Mouse (Mus musculus) E14TG2a.4 (cell line): ENCODE results near the gene Tpk1.

Experiments used
- H3K27me3 ChIP-seq: 2 replicates; pipeline ENCODE4 v1.6.1; 2014; ENCODE audit warnings: low read length, control low read depth; ENCODE audit not compliant: insufficient read depth
- H3K36me3 ChIP-seq: 2 replicates; pipeline ENCODE4 v1.6.1; 2014; ENCODE audit warnings: low read length, control low read depth; ENCODE audit not compliant: insufficient read depth
- H3K4me1 ChIP-seq: replicated peaks from 2 replicates; pipeline ENCODE4 v1.6.1; 2014; ENCODE audit warnings: low read depth, low read length, control low read depth
- H3K4me3 ChIP-seq: replicated peaks from 2 replicates; pipeline ENCODE4 v1.5.1; 2014; ENCODE audit warnings: mild to moderate bottlenecking, low read length
- H3K9me3 ChIP-seq: 2 replicates; pipeline ENCODE4 v1.6.1; 2014; ENCODE audit warnings: low read length, control low read depth
- CTCF ChIP-seq: conservative IDR thresholded peaks from 2 replicates; pipeline ENCODE4 v1.5.1; 2014; ENCODE audit warnings: low read length
- NANOG ChIP-seq: IDR thresholded peaks from 2 replicates; pipeline ENCODE4 v1.6.1; 2014; ENCODE audit warnings: borderline replicate concordance, low read length, mixed read lengths
- POU5F1 ChIP-seq: IDR thresholded peaks from 2 replicates; pipeline ENCODE4 v1.6.1; 2014; ENCODE audit warnings: low read length, borderline replicate concordance

Gene Tpk1

GRCm38 (mm10) chr6:43382284-43382683 lies 283.8 kb downstream of the Tpk1 start:
- TF ChIP-seq POU5F1: no peak
- no peak overlapping the region for H3K4me3 ChIP-seq
- peaks cover 4% of the 10 kb centered on the region; the same call in 1 of the 2 replicates for H3K4me1 ChIP-seq
- no peaks in the 10 kb centered on the region for H3K27me3 ChIP-seq
- no peaks in the 10 kb centered on the region for H3K36me3 ChIP-seq
- no peaks in the 10 kb centered on the region for H3K9me3 ChIP-seq

DNA sequence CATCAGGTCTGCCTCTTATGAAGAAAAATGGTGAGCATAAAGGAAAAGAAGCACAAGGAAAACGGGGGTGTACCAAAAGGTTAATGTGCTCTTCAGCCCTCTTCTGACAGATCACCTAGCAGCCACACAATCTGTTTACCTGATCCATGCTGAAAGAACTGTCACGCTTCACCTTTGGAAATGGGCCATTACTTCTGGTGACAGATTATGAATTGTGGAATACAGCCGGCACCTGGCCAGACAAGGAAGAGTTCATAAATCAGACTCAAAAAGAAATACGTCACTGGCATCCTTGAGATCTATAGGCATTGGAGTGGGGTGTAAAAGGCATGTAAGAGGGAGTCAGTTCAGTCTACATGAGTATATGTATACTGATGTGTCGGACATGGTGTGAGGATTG lies 292.9 kb downstream of the Tpk1 start:
- Histone ChIP-seq H3K27me3 (no peaks in the 10 kb centered on the region), H3K4me1 (no peaks in the 10 kb centered on the region), H3K36me3 (no peaks in the 10 kb centered on the region), H3K9me3 (no peaks in the 10 kb centered on the region), H3K4me3 (no peak overlapping the region)
- no peak for TF ChIP-seq POU5F1
- TF ChIP-seq CTCF: no peak
- TF ChIP-seq NANOG: no peak

- Histone ChIP-seq H3K36me3 (no peaks in the 10 kb centered on the region), H3K4me1 (no peaks in the 10 kb centered on the region), H3K9me3 (no peaks in the 10 kb centered on the region), H3K27me3 (no peaks in the 10 kb centered on the region), H3K4me3 (no peak overlapping the region)
- TF ChIP-seq NANOG (no peak), POU5F1 (no peak), CTCF (no peak)
Measured at GRCm38 (mm10) chr6:43367434-43367945, 298.6 kb downstream of the Tpk1 start.

GRCm38 (mm10) chr6:43366952-43367351 lies 299.1 kb downstream of the Tpk1 start:
- Histone ChIP-seq H3K4me3 (no peak overlapping the region), H3K36me3 (no peaks in the 10 kb centered on the region), H3K9me3 (no peaks in the 10 kb centered on the region), H3K27me3 (no peaks in the 10 kb centered on the region), H3K4me1 (no peaks in the 10 kb centered on the region)
- TF ChIP-seq POU5F1 (no peak), NANOG (no peak), CTCF (no peak)

- no peak overlapping the region for H3K4me3 ChIP-seq
- TF ChIP-seq NANOG (no peak), POU5F1 (no peak), CTCF (no peak)
- H3K9me3 ChIP-seq: no peaks in the 10 kb centered on the region
- H3K4me1 ChIP-seq: peaks cover 11% of the 10 kb centered on the region
- no peaks in the 10 kb centered on the region for H3K27me3 ChIP-seq
- no peaks in the 10 kb centered on the region for H3K36me3 ChIP-seq
Measured at GRCm38 (mm10) chr6:43363917-43364316, 302.2 kb downstream of the Tpk1 start.

DNA sequence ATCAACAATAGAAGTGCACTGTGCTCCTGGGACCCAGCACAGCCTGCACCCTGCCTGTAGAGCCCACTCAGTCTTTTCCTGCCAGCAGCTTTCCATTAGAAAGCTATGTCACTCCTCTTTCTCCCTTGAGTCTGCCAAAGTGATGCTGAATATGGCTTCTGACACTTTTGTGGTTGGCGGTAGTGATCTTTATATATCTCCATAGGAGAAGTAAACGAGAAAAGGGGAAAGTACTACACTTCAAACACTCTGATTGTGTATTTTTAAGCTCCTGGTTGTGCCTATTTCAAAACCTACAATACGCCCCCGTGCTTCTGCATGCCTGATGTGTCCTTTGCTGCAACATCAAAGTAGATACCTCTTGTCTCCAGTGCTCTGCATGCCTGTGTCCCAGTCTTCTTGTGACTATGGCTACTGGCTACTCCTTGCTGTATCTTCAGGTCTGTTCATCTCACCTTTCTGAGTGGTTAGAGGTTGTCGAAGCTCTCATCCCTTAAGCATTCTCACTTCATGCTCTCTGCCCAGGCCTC lies 302.7 kb downstream of the Tpk1 start:
- Histone ChIP-seq H3K4me1 (peaks cover 11% of the 10 kb centered on the region), H3K27me3 (no peaks in the 10 kb centered on the region), H3K4me3 (no peak overlapping the region), H3K36me3 (no peaks in the 10 kb centered on the region), H3K9me3 (no peaks in the 10 kb centered on the region)
- TF ChIP-seq CTCF: no peak
- no peak for TF ChIP-seq NANOG
- no peak for TF ChIP-seq POU5F1

GRCm38 (mm10) chr6:43361248-43361647 lies 304.8 kb downstream of the Tpk1 start:
- Histone ChIP-seq H3K27me3 (no peaks in the 10 kb centered on the region), H3K4me1 (peaks cover 11% of the 10 kb centered on the region), H3K36me3 (no peaks in the 10 kb centered on the region), H3K4me3 (no peak overlapping the region), H3K9me3 (no peaks in the 10 kb centered on the region)
- TF ChIP-seq NANOG (no peak), CTCF (no peak), POU5F1 (no peak)

DNA sequence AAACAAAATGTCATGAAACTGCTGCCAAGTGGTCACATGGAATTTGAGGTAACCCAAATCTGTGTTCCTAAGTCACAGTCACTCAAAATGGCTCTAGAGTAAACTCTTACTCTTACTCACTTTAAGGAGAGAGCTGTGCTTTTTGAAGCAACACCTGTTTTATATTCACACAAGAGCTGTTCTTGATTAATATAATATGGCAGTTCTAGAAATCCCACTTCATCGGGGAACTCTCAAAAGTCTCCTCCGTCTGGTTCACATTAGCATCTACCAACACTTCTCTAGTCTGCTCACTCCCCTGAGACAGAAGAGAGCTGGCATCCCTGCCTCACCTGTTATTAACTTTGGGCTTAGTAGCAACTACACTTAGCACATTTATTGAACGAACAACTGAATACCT lies 305.9 kb downstream of the Tpk1 start:
- H3K4me3 ChIP-seq: no peak overlapping the region
- TF ChIP-seq CTCF (no peak), POU5F1 (no peak), NANOG (no peak)
- H3K27me3 ChIP-seq: no peaks in the 10 kb centered on the region
- no peaks in the 10 kb centered on the region for H3K36me3 ChIP-seq
- no peaks in the 10 kb centered on the region for H3K9me3 ChIP-seq
- peaks cover 11% of the 10 kb centered on the region for H3K4me1 ChIP-seq
